Mouse (Mus musculus) bone marrow, adult 2 months (tissue): Measurements from ENCODE around the gene Prkcb.

Experiments used
- CTCF ChIP-seq: fragments of 200-500 bp; IDR thresholded peaks from 2 replicates; pipeline ENCODE4 v1.5.1; 2011; ENCODE audit warnings: low read length, control low read depth; ENCODE audit not compliant: control insufficient read depth, insufficient read depth
- POLR2A ChIP-seq: fragments of 200-500 bp; IDR thresholded peaks from 2 replicates; pipeline ENCODE4 v1.6.1; 2011; ENCODE audit warnings: low read depth, mild to moderate bottlenecking, control low read depth, low read length, borderline replicate concordance; ENCODE audit not compliant: control insufficient read depth

GRCm38 (mm10) chr7:122418551-122418950, 130.0 kb downstream of the Prkcb start:
- TF ChIP-seq CTCF: no peak
- no peak for TF ChIP-seq POLR2A
